Mouse (Mus musculus): ENCODE results near the gene Ackr2. TPM values are rescaled to one million over a fixed set of nuclear protein-coding genes. Genes with fewer than 3 reads are reported as not detected.

Gene Ackr2
- polyA plus RNA-seq, 1 experiment from 2014 or later, result 0.88 TPM

GRCm38 (mm10) chr9:121916102-121916501 is 17.9 kb downstream of the Ackr2 start, which contains the start of gene Cyp8b1:
TSS of gene Cyp8b1 (minus strand) at chr9:121916305.
- H3K27ac ChIP-seq (ENCODE audit: low read depth), result no peak within 1 kb of the TSS
- H3K4me1 ChIP-seq (ENCODE audit: insufficient read depth), result no peaks in the 10 kb centered on the region
- WGBS, result 75% methylated on average over 8 of the region's 8 CpGs
- DNase-seq, result no peak
- H3K4me2 ChIP-seq, result no peak within 1 kb of the TSS
- H3K27me3 ChIP-seq (ENCODE audit: insufficient read depth, low read length), result no peaks in the 10 kb centered on the region
- no peak within 1 kb of the TSS for H3K4me3 ChIP-seq (ENCODE audit: low read depth, low read length)
- no peaks in the 10 kb centered on the region for H3K9me3 ChIP-seq (ENCODE audit: low read depth, low read length)
- H3K36me3 ChIP-seq (ENCODE audit: insufficient read depth), result no peaks in the 10 kb centered on the region
- no peak for TF ChIP-seq CTCF (IDR thresholded peaks at IDR 0.05; ENCODE audit: low read depth)
- H3K9ac ChIP-seq, result no peak within 1 kb of the TSS
- ATAC-seq (ENCODE audit: insufficient read depth), result no peak

- Histone ChIP-seq H3K27ac (ENCODE audit: low read depth) (no peak overlapping the region), H3K36me3 (ENCODE audit: insufficient read depth) (no peaks in the 10 kb centered on the region), H3K27me3 (ENCODE audit: insufficient read depth, low read length) (no peaks in the 10 kb centered on the region), H3K4me3 (ENCODE audit: low read depth, low read length) (no peak overlapping the region), H3K9me3 (ENCODE audit: low read depth, low read length) (no peaks in the 10 kb centered on the region), H3K4me2 (no peak overlapping the region), H3K4me1 (ENCODE audit: insufficient read depth) (no peaks in the 10 kb centered on the region), H3K9ac (no peak overlapping the region)
- ATAC-seq (ENCODE audit: insufficient read depth), result no peak
- 71% methylated on average over 10 of the region's 10 CpGs for WGBS
- no peak for DNase-seq
- no peak for TF ChIP-seq CTCF (IDR thresholded peaks at IDR 0.05; ENCODE audit: low read depth)
These were observed 20.9 kb downstream of the Ackr2 start for GRCm38 (mm10) chr9:121919027-121919501.

GRCm38 (mm10) chr9:121923443-121923842 is 25.3 kb downstream of the Ackr2 start:
- DNase-seq (no peak), ATAC-seq (ENCODE audit: insufficient read depth) (no peak)
- Histone ChIP-seq H3K27ac (ENCODE audit: low read depth) (no peak overlapping the region), H3K4me1 (ENCODE audit: insufficient read depth) (no peaks in the 10 kb centered on the region), H3K27me3 (ENCODE audit: insufficient read depth, low read length) (no peaks in the 10 kb centered on the region), H3K4me2 (no peak overlapping the region), H3K9me3 (ENCODE audit: low read depth, low read length) (no peaks in the 10 kb centered on the region), H3K9ac (no peak overlapping the region), H3K4me3 (ENCODE audit: low read depth, low read length) (no peak overlapping the region), H3K36me3 (ENCODE audit: insufficient read depth) (no peaks in the 10 kb centered on the region)
- no peak for TF ChIP-seq CTCF (IDR thresholded peaks at IDR 0.05; ENCODE audit: low read depth)
- 80% methylated on average over 8 of the region's 8 CpGs for WGBS

- H3K27ac ChIP-seq (ENCODE audit: low read depth), result no peak overlapping the region
- no peaks in the 10 kb centered on the region for H3K4me1 ChIP-seq (ENCODE audit: insufficient read depth)
- H3K36me3 ChIP-seq (ENCODE audit: insufficient read depth), result no peaks in the 10 kb centered on the region
- no peak overlapping the region for H3K4me3 ChIP-seq (ENCODE audit: low read depth, low read length)
- ATAC-seq (ENCODE audit: insufficient read depth) (no peak), DNase-seq (no peak)
- no peak overlapping the region for H3K4me2 ChIP-seq
- no peak overlapping the region for H3K9ac ChIP-seq
- 77% methylated on average over 5 of the region's 5 CpGs for WGBS
- H3K27me3 ChIP-seq (ENCODE audit: insufficient read depth, low read length), result no peaks in the 10 kb centered on the region
- no peaks in the 10 kb centered on the region for H3K9me3 ChIP-seq (ENCODE audit: low read depth, low read length)
- TF ChIP-seq CTCF (IDR thresholded peaks at IDR 0.05; ENCODE audit: low read depth), result no peak
These were observed 25.8 kb downstream of the Ackr2 start for GRCm38 (mm10) chr9:121923906-121924305.

- no peak overlapping the region for H3K4me2 ChIP-seq
- H3K9me3 ChIP-seq (ENCODE audit: low read depth, low read length), result no peaks in the 10 kb centered on the region
- no peaks in the 10 kb centered on the region for H3K4me1 ChIP-seq (ENCODE audit: insufficient read depth)
- no peak overlapping the region for H3K9ac ChIP-seq
- H3K27ac ChIP-seq (ENCODE audit: low read depth), result no peak overlapping the region
- no peak overlapping the region for H3K4me3 ChIP-seq (ENCODE audit: low read depth, low read length)
- 83% methylated on average over 9 of the region's 9 CpGs for WGBS
- H3K27me3 ChIP-seq (ENCODE audit: insufficient read depth, low read length), result no peaks in the 10 kb centered on the region
- no peaks in the 10 kb centered on the region for H3K36me3 ChIP-seq (ENCODE audit: insufficient read depth)
- DNase-seq, result no peak
- no peak for TF ChIP-seq CTCF (IDR thresholded peaks at IDR 0.05; ENCODE audit: low read depth)
- no peak for ATAC-seq (ENCODE audit: insufficient read depth)
These were observed 26.9 kb downstream of the Ackr2 start for GRCm38 (mm10) chr9:121924901-121925560.

GRCm38 (mm10) chr9:121925959-121926358 is 27.8 kb downstream of the Ackr2 start:
- Histone ChIP-seq H3K4me3 (ENCODE audit: low read depth, low read length) (no peak overlapping the region), H3K4me2 (no peak overlapping the region), H3K27ac (ENCODE audit: low read depth) (no peak overlapping the region), H3K36me3 (ENCODE audit: insufficient read depth) (no peaks in the 10 kb centered on the region), H3K27me3 (ENCODE audit: insufficient read depth, low read length) (no peaks in the 10 kb centered on the region), H3K4me1 (ENCODE audit: insufficient read depth) (no peaks in the 10 kb centered on the region), H3K9ac (no peak overlapping the region), H3K9me3 (ENCODE audit: low read depth, low read length) (no peaks in the 10 kb centered on the region)
- TF ChIP-seq CTCF (IDR thresholded peaks at IDR 0.05; ENCODE audit: low read depth), result no peak
- no peak for ATAC-seq (ENCODE audit: insufficient read depth)
- 43% methylated on average over 8 of the region's 8 CpGs for WGBS
- DNase-seq, result no peak

- no peak for DNase-seq
- ATAC-seq (ENCODE audit: insufficient read depth), result no peak
- no peak overlapping the region for H3K27ac ChIP-seq (ENCODE audit: low read depth)
- no peaks in the 10 kb centered on the region for H3K9me3 ChIP-seq (ENCODE audit: low read depth, low read length)
- H3K4me1 ChIP-seq (ENCODE audit: insufficient read depth), result no peaks in the 10 kb centered on the region
- H3K36me3 ChIP-seq (ENCODE audit: insufficient read depth), result no peaks in the 10 kb centered on the region
- H3K9ac ChIP-seq, result no peak overlapping the region
- no peaks in the 10 kb centered on the region for H3K27me3 ChIP-seq (ENCODE audit: insufficient read depth, low read length)
- TF ChIP-seq CTCF (IDR thresholded peaks at IDR 0.05; ENCODE audit: low read depth), result no peak
- no peak overlapping the region for H3K4me2 ChIP-seq
- whole genome bisulfite sequencing, result 36% methylated on average over 11 of the region's 11 CpGs
- no peak overlapping the region for H3K4me3 ChIP-seq (ENCODE audit: low read depth, low read length)
These were observed 28.7 kb downstream of the Ackr2 start for GRCm38 (mm10) chr9:121926634-121927405.
